Mouse (Mus musculus): ENCODE results near the gene Cd180.

- TF ChIP-seq CTCF (conservative IDR thresholded peaks at IDR 0.05; ENCODE audit: low read length) (no peak), NANOG (IDR thresholded peaks at IDR 0.05; ENCODE audit: borderline replicate concordance, low read length) (no peak), POU5F1 (IDR thresholded peaks at IDR 0.05; ENCODE audit: borderline replicate concordance, low read length) (no peak)
Measured at GRCm38 (mm10) chr13:102684890-102685289, 8.5 kb upstream of the Cd180 start.

Data from E14TG2a.4 (cell line).